Mouse (Mus musculus) ovary, adult 18-20 months (tissue): ENCODE results near the gene D630045J12Rik.

Experiments used
- DNase-seq: peaks from one replicate; pipeline ENCODE4 v3.0.0; 2022; ENCODE audit warnings: low spot score, mixed read lengths

The D630045J12Rik gene

GRCm38 (mm10) chr6:38253736-38254641 lies at the start of gene D630045J12Rik:
TSS of gene D630045J12Rik (minus strand) at chr6:38254009.
- peak; percentile 76 for DNase-seq

DNA sequence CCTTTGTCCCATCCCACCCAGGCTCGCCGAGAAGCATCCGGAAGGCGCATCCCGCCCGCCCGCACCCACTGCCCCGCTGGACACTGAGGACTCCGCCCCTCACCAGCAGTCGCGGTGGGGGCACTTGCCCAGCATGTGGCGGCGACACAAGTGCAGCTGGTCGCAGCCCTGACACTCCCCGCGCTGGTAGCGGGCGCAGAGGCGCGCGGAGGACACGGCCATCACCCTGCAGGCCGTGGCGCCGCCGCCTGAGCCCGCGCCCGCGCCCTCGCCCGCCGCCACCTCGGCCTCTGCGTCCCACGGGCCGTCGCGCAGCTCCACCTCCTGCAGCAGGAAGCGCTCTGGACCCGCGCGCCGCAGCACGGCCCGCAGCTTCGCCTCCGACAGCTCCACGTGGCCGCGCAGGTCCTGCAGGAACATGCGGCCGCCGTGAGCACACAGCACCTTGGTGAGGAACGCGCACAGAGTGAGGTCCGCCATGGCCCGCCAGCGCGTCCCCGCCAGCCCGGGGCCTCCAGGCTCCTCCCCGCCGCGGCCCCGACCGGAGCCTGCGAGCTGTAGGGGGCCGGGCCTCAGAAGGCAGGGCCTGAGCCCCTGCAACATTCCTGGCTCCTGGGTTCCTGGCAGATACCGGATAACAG lies 45.1 kb upstream of the D630045J12Rik start, which contains the start of gene Zc3hav1l:
Gene Zc3hav1l, minus strand, starts transcription at position 499 of the 641 bp plus-strand sequence.
- peak; percentile 70 for DNase-seq

DNA sequence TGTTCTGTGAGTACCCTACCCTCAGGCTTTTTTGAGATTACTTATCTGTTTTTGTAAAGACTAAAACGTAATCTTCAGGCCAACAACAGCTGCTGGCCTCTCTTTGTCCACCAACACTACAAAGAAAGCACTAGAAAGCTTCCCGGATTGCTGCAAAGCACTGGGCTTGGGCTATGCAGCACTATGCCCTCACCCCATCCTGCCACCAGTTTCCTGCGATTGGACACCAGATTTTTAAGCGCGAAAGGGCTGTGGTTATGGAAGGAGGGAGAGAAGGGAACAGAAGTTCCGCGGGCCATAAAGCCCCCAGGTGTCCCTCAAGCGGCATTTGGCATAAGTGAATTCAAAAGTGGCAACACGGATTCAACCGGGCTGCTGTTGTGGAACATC lies 44.4 kb upstream of the D630045J12Rik start:
- DNase-seq, result no peak

DNA sequence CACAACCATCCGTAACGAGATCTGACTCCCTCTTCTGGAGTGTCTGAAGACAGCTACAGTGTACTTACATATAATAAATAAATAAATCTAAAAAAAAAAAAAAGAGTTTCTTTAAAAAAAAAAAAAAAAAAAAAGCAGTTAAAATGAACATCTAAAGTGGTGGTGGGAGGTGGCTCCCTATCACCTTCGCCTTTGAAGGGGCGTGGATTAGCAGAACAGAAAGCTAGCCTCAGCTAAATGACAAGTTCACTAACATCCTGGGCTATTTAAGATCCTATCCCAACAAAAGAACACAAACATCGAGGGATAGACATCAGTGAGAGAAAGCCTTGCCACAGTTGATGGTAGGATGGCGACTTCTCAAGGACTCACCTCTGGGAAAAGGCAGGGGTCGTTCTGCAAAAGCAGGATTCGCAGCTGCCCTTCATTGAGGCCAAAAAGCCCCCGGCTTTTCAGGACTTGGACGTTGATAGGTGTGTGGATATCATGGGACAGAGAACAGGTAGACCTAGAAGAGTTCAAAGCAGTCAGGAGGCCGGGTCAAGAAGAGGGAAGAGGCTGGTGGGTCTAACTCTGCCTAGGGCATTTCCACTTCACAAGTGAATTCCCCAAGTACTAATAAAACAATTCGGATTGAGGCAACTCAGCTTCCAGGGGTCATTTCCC lies 43.9 kb upstream of the D630045J12Rik start:
- no peak for DNase-seq

- no peak for DNase-seq
These were observed 39.9 kb upstream of the D630045J12Rik start for GRCm38 (mm10) chr6:38293708-38294107.

- DNase-seq, result no peak
These were observed 39.2 kb upstream of the D630045J12Rik start for GRCm38 (mm10) chr6:38292871-38293646.

DNA sequence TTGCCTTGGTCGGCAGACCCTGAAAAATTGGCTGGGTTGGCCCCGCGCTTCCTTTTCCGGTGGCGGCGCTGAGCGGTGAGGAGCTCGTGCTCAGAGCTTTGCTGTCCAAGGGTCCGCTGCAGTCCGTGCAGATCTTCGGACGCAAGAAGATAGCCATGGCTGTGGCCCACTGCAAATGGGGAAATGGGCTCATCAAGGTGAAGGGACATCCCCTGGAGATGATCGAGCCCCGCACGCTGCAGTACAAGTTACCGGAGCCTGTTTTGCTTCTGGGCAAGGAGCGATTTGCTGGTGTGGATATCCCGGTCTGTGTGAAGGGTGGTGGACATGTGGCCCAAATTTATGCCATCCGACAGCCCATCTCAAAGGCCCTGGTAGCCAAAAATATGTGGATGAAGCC lies 30.6 kb upstream of the D630045J12Rik start:
- no peak for DNase-seq

DNA sequence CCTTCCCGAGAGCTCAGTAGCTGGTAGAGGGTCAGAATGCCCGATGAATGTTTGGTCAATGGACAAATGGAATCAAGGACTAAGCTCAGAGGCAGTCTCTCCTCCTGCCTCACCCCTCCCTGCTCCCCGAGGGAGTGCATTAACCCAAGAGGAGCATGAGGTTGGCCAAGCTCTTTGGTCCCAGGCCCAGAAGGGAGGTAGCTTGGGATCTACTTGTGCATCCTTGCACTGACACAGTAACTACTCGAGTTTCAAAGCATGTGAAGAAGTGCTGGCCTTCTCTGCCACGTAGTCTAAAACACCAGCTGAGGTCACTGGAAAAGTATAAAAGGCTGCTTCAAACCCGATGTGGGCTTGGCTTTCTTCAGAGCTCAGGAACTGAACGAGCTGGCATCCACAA lies 10.7 kb upstream of the D630045J12Rik start:
- no peak for DNase-seq

- DNase-seq, result no peak
These were observed 9.8 kb upstream of the D630045J12Rik start for GRCm38 (mm10) chr6:38263393-38264159.

- DNase-seq, result no peak
These were observed 8.1 kb upstream of the D630045J12Rik start for GRCm38 (mm10) chr6:38261877-38262276.

DNA sequence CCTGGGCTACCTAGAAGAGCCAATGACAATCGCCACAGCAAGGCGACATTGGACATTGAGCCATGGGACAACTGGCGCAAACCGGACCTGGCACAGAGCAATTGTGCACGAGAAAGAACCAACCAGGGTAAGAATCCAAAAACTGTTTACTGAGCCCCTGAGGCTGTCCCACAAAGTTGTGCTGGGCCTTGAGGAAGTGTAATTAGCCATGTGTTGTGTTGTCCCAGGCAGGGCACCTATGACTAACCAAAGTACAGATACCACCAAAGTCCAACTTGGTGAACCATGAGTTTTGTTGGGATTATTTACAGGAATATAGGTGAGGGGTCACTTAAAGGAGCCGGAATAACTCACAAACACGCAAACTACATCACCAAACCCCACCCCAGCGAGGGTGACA lies 3.7 kb upstream of the D630045J12Rik start:
- no peak for DNase-seq

GRCm38 (mm10) chr6:38256793-38257192 lies 3.0 kb upstream of the D630045J12Rik start:
- no peak for DNase-seq

- no peak for DNase-seq
These were observed 2.0 kb upstream of the D630045J12Rik start for GRCm38 (mm10) chr6:38255794-38256193.

- DNase-seq, result no peak
These were observed 758 bp downstream of the D630045J12Rik start for GRCm38 (mm10) chr6:38252766-38253735.

DNA sequence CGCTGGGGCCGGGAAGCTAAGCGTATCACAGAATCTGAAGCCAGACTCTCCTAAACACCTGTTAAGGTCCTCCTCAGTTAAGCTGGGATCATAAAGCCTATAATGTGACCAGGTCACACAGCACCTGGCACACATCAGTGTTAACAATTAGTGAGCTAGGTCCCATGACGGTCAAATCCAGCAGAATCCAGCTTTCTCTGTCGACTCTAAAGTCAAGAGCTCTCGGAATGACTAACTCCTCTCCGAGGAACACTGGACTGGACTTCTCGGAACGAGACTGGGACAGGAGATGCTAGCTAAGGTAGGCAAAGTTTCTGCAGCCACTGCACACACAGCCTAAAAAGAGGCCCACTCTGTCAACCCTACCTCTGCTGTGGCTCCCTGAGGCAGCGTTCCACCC lies 1.7 kb downstream of the D630045J12Rik start:
- no peak for DNase-seq

DNA sequence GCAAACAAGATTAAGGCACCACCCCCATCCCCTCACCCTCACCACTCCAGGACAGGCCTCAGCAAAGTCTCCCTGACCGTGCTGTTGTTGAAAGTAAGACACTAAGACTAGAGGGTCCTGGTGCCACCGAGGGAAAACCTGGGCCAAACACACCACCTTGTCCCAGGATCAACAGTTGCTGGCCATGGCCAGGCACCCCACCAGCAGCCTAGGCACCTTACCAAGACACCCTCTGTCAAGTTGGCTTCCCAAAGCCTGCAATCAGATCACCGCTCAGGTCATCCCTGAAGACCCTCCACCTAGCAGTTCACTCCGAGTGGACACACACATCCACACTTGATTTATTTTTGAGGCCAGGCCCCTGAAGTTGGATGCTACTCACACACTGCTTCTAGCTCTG lies 2.3 kb downstream of the D630045J12Rik start:
- DNase-seq, result no peak

GRCm38 (mm10) chr6:38247362-38247761 lies 6.4 kb downstream of the D630045J12Rik start:
- no peak for DNase-seq

DNA sequence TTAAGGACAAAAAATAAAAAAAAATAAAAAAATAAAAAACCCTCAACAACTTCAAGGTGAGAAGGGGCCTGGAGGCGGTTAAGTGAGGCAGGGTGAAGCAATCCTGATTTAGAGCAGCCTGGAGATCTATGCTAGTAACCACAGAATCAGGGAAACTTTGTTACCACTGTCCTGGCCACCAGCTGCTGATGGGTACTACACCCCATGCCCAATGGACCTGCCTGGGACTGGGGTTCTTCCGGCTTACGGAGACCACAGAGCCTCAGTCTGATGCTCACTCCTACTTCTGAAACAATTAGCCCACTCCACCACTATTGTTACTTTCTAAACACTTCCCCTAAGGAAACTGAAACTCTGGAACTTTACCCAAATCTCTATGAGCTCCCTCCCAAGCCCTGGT lies 9.0 kb downstream of the D630045J12Rik start:
- DNase-seq, result no peak

GRCm38 (mm10) chr6:38244167-38244566 lies 9.6 kb downstream of the D630045J12Rik start:
- DNase-seq, result no peak

DNA sequence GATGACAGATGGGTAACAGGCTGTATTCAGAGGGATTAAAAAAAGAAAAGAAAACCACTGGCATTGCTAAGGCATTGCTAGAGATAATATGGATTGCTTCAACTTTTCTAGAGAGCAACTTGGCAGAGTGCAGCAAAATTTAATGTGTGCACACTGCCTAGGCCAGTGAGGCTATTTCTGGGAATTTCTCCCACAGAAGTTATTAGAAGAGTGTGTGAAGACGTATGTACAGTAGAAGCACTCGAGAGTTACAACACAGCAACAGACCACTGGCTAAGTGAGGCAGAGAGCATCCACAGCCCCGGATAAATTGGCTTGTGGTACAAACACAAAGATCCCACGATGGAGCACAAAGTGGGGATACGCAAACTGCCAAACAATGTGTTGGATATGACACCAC lies 11.0 kb downstream of the D630045J12Rik start:
- no peak for DNase-seq
